Mouse (Mus musculus) right cerebral cortex, postnatal 4 days (tissue): ENCODE measurements around the gene Mmp10.

Experiments
- DNase-seq: peaks from one replicate; pipeline ENCODE4 v3.0.0-alpha.2; 2022

The Mmp10 gene

DNA sequence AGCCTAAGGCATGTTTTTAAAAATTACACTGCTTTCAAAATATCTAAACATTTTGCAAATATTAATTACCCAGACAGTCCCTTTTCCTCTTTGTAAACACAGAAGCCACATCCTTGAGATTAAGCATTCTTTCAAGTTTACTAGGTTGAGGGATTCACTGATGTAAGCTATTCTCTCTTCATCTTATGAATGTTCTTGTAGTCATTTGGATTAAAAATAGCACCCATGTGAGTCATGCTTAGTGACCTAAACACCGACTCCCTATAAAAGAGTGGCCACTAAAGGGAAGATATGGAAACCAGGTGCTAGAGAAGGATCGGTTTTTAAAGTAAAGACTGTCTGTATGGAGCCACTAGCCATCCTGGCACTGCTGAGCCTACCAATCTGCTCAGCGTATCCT lies at the start of gene Mmp10:
TSS of gene Mmp10 (plus strand) at position 302 of the 400 bp plus-strand sequence.
- DNase-seq = no peak

DNA sequence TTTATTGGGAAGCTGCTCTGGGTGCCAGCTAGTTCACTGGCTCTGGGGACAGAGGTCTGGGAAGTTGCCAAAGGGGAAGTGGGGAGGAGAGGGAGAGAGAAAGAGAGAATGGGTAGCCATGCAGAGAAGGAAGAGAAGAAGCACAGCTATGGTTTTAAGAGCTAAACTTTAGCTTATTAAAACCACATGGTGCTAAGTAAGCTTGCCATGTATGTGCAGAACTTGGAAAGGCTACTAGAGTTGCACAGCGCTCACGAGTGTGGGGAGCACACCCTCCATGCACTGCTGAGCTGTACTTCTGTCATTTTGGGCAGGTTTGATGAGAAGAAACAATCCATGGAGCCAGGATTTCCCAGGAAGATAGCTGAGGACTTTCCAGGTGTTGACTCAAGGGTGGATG lies 48.9 kb upstream of the Mmp10 start:
- no peak for DNase-seq

GRCm38 (mm10) chr9:7470262-7470661 lies 31.9 kb upstream of the Mmp10 start:
- DNase-seq = no peak

DNA sequence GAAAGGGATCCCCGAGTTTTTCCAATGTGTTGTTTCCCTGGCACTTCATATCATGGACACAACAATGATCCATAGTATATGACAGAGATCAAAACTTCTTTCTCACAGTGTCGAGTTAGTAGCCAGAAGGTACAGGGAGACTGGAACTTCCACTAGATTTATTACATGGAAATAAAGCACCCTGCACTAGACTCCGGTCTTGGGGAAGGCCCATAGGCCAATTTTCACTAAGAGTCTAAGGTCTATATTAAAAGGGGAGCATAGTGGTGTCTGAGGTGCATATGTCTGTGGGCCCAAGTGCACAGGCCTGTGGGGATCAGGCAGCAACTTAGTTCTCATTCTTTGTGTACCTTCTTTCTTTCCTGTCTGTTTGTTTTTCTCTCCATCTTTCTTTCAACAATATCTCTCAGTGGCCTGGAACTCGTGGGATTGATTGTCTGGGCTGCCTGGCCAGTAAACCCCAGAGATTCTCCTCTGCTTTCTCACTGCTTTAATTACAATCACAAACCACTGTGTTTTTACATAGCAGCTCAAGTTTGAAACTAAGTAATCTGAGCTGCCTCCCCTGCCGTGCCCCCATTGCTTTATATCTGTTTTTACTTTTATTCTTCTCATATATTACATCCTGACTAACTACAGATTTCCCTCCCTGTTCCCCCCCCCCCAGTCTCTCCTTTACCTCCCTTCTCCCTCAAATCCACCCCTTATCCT lies 18.3 kb upstream of the Mmp10 start:
- no peak for DNase-seq

DNA sequence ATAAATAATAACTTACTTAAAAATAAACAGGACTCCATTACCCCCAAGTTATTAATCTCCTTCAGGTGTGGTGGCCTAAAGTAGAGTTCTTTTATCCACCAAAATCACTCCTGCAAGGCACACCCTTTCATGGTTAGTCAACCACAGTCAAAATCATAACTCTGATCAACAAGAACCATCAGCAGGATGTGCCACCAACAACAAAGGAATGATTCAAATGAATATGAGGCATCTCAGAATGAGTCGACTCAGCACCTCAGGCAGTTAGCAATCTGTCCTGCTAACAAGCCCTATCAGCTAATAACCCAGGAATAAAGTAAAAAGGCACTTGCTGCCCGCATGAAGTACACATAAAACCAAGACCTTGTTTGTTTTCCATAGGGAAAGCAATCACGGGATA lies 1.0 kb upstream of the Mmp10 start:
- DNase-seq = no peak

DNA sequence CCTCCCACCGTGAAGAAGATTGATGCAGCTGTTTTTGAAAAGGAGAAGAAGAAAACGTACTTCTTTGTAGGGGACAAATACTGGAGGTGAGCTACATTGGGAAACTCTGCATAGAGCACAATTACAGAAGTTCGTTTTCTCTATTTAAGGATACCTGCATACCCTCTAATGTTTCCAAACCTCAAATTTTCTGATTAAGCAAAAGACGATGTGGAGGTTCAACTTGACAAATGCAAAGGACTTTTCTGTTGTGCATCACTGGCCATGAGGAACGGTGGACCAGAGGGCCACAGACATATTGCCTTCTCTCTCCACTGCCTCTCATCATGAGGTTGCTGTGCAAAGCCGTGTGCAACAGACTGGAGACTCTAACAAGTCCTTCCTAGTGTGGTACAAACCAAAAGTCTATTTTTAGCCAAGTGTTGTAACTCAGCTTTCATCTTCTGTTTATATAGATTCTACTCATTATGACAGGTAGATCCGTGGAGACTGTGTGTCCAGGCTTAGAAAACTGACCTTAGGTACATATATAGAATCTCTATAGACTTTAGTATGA lies 5.2 kb downstream of the Mmp10 start:
- DNase-seq = no peak

DNA sequence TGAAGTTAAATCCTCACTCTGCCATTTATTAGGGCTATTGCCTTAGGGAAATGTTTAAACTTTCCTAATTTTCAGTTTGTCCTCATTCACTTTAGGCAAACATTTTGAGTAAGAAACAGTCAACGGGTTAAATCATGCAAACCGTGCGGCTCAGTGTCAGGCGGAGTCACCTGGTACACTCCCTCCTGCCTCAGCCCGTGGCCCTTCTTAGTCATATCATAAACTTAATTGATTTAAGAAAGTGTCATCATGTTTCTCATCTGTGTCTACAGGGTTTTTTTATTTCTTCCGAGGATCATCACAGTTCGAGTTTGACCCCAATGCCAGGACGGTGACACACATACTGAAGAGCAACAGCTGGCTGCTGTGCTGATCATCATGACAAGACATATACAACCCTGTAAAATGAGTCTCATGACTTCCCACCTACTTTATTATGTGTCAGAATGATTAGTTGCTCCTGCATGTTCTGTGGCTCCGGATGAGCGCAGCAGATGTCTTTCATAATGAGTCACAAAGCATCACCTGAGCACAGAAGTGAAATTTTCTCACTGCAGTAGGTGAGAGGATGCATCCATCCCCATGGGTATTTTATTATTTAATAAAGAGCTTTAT lies 7.6 kb downstream of the Mmp10 start:
- DNase-seq = no peak

- DNase-seq = no peak
Measured at GRCm38 (mm10) chr9:7517944-7518571, 15.9 kb downstream of the Mmp10 start.

GRCm38 (mm10) chr9:7526255-7526940 lies 24.2 kb downstream of the Mmp10 start:
- DNase-seq = no peak

DNA sequence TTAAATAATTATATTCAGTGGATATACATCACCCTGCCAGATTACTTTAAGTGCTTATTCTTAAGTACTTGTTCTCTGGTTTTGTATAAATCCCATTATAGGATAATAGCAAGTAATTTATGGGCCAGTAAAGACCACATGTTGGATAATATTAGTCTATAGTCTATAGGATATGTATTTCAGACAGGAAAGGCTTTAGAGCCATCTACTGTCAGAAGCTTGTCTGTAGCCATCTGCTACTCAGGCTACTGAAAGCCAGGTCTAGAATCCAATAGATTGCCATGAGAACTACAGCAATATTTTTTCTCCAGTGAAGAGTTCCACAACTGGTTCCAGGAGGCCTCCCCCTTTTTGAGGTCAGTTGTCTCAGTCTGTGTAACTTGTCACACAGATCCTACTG lies 40.6 kb downstream of the Mmp10 start:
- no peak for DNase-seq

GRCm38 (mm10) chr9:7544923-7545457 lies 42.8 kb downstream of the Mmp10 start:
- no peak for DNase-seq

DNA sequence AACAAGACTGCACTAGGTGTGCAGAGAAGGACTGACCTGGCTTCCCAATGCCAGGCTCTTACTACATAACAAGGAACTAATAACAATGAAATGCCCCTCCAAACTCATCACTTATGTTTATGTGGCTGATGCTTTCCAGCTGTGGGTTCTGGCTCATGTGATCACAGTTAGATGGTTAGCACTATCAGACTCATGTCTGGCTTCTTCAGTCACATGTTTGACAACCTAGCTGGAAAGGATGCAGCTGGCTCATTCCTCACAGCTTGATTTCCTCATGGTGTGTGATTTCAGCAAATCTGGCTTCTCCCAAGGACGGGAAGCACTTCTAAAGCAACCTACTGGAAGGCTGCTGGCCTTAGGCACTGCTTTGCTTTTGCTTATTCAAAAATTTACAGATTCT lies 43.3 kb downstream of the Mmp10 start:
- no peak for DNase-seq

- no peak for DNase-seq
Measured at GRCm38 (mm10) chr9:7545920-7546319, 43.8 kb downstream of the Mmp10 start.

- DNase-seq = no peak
Measured at GRCm38 (mm10) chr9:7551943-7552342, 49.8 kb downstream of the Mmp10 start.

GRCm38 (mm10) chr9:7553536-7553935 lies 51.4 kb downstream of the Mmp10 start:
- no peak for DNase-seq

DNA sequence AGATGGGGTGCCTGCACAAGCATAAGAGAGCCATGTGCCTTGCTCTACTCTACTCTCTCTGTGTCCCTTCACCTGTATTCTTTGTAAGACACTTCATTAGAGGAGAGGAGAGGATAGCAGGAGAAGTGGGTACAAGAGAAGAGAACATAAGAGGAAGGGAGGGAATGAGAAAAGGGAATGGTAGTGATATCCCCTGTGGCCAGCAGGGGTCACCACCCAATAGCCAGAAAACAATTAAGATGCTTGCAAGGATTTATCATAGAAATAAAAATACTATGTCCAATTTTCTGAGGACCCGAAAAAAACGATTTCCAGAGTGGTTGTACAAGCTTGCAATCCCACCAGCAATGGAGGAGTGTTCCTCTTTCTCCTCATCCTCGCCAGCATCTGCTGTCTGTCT lies 52.2 kb downstream of the Mmp10 start:
- DNase-seq = no peak

DNA sequence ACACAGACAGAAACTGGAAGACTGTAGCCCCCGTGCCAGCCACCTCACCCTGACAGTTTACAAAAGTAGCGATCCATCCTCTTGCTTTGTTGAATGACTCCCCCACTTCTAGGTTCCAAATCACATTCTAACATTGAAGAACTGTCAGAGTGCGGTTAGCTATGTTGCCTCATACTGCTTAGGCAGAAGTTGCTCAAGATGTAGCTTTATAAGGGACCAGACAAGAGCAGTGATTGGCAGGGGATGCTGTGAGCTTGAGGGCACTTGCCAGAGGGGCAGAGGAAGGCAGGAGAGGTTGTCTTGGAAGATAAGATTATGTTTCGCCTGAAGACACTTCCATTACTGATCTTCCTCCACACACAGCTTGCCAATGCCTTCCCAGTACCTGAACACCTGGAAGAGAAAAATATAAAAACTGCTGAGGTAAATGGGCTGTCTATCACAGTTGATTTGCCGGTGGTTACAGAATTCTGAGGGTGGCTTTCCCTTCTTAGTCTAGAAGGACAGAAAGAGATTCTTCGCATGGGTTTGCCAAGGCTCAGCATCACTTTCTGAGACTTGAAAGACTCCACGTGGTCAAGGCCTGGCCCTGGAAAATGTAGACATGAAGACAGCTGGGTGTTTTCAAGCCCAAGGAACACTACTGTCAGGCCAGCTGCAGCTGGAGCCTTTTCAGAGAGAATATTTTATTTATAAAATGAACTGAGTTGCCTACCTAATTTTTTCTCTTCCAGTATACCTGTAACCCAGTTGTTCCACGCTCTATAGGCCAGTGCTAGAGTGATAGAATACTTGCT lies 56.3 kb downstream of the Mmp10 start, which contains the start of gene Mmp8:
TSS of gene Mmp8 (plus strand) at position 236 of the 797 bp plus-strand sequence.
- DNase-seq = no peak
